Mouse (Mus musculus): ENCODE data around the gene Atp2a2. TPM values are rescaled to one million over a fixed set of nuclear protein-coding genes. Genes with fewer than 3 reads are reported as not detected.

Gene Atp2a2
- polyA plus RNA-seq (2012; rRNA removed) (96.7 and 99.0 TPM in 2 replicates), polyA plus RNA-seq (2014; fragmentation: Nextera tagmentation; extraction: Ambion mirVana) (36.5 and 39.7 TPM in 2 replicates)

- Histone ChIP-seq H3K27me3 (ENCODE audit: control insufficient read depth, insufficient read depth, low read length) (no peaks in the 10 kb centered on the region), H3K4me2 (replicated peaks; ENCODE audit: low read depth, low read length, severe bottlenecking) (peak within 1 kb of the TSS; percentile 79), H3K9ac (ENCODE audit: low read depth, low read length, severe bottlenecking) (peak within 1 kb of the TSS; percentile 99), H3K27ac (replicated peaks; ENCODE audit: low read depth, low read length) (peak within 1 kb of the TSS; percentile 98), H3K4me1 (ENCODE audit: control insufficient read depth, insufficient read depth, low read length) (peaks cover 25% of the 10 kb centered on the region), H3K4me3 (replicated peaks; ENCODE audit: low read length) (peak within 1 kb of the TSS; percentile 98), H3K36me3 (ENCODE audit: control insufficient read depth, insufficient read depth, low read length) (peaks cover 17% of the 10 kb centered on the region; the same call in 1 of the 2 replicates), H3K9me3 (ENCODE audit: control insufficient read depth, low read length) (no peaks in the 10 kb centered on the region)
- DNase-seq (ENCODE audit: low spot score) (peak; percentile 95), ATAC-seq (ENCODE audit: low FRiP score, low read depth) (peak; percentile 93)
- peak; percentile 89; the same call in 1 of the 2 replicates for TF ChIP-seq POLR2A (IDR thresholded peaks at IDR 0.05; ENCODE audit: borderline replicate concordance, extremely low read depth, insufficient read depth, insufficient read length)
- under 1% methylated on average over 66 of the region's 113 CpGs for WGBS
Measured at GRCm38 (mm10) chr5:122502077-122502941, at the start of gene Atp2a2. TSS of gene Atp2a2 (minus strand) at chr5:122502225.

- H3K9me3 ChIP-seq (ENCODE audit: control insufficient read depth, low read length): no peaks in the 10 kb centered on the region
- no peaks in the 10 kb centered on the region for H3K4me1 ChIP-seq (ENCODE audit: control insufficient read depth, insufficient read depth, low read length)
- ATAC-seq (ENCODE audit: low FRiP score, low read depth) (no peak), DNase-seq (ENCODE audit: low spot score) (no peak)
- no peaks in the 10 kb centered on the region for H3K27me3 ChIP-seq (ENCODE audit: control insufficient read depth, insufficient read depth, low read length)
- H3K27ac ChIP-seq (replicated peaks; ENCODE audit: low read depth, low read length): no peak overlapping the region
- H3K36me3 ChIP-seq (ENCODE audit: control insufficient read depth, insufficient read depth, low read length): no peaks in the 10 kb centered on the region
- no peak for TF ChIP-seq POLR2A (IDR thresholded peaks at IDR 0.05; ENCODE audit: borderline replicate concordance, extremely low read depth, insufficient read depth, insufficient read length)
- no peak overlapping the region for H3K9ac ChIP-seq (ENCODE audit: low read depth, low read length, severe bottlenecking)
- H3K4me3 ChIP-seq (replicated peaks; ENCODE audit: low read length): no peak overlapping the region
- 55% methylated on average over 8 of the region's 8 CpGs for WGBS
- no peak overlapping the region for H3K4me2 ChIP-seq (replicated peaks; ENCODE audit: low read depth, low read length, severe bottlenecking)
Measured at GRCm38 (mm10) chr5:122550460-122550859, 48.4 kb upstream of the Atp2a2 start.

- H3K27ac ChIP-seq (replicated peaks; ENCODE audit: low read depth, low read length): no peak overlapping the region
- no peak for TF ChIP-seq POLR2A (IDR thresholded peaks at IDR 0.05; ENCODE audit: borderline replicate concordance, extremely low read depth, insufficient read depth, insufficient read length)
- no peaks in the 10 kb centered on the region for H3K9me3 ChIP-seq (ENCODE audit: control insufficient read depth, low read length)
- 70% methylated on average over 6 of the region's 6 CpGs for WGBS
- no peaks in the 10 kb centered on the region for H3K36me3 ChIP-seq (ENCODE audit: control insufficient read depth, insufficient read depth, low read length)
- DNase-seq (ENCODE audit: low spot score) (no peak), ATAC-seq (ENCODE audit: low FRiP score, low read depth) (no peak)
- H3K4me1 ChIP-seq (ENCODE audit: control insufficient read depth, insufficient read depth, low read length): no peaks in the 10 kb centered on the region
- no peak overlapping the region for H3K9ac ChIP-seq (ENCODE audit: low read depth, low read length, severe bottlenecking)
- no peak overlapping the region for H3K4me3 ChIP-seq (replicated peaks; ENCODE audit: low read length)
- no peak overlapping the region for H3K4me2 ChIP-seq (replicated peaks; ENCODE audit: low read depth, low read length, severe bottlenecking)
- no peaks in the 10 kb centered on the region for H3K27me3 ChIP-seq (ENCODE audit: control insufficient read depth, insufficient read depth, low read length)
Measured at GRCm38 (mm10) chr5:122548671-122549070, 46.6 kb upstream of the Atp2a2 start.

- whole genome bisulfite sequencing: 30% methylated on average over 6 of the region's 6 CpGs
- H3K36me3 ChIP-seq (ENCODE audit: control insufficient read depth, insufficient read depth, low read length): no peaks in the 10 kb centered on the region
Measured at GRCm38 (mm10) chr5:122547810-122548209, 45.8 kb upstream of the Atp2a2 start.

GRCm38 (mm10) chr5:122547251-122547714, 45.3 kb upstream of the Atp2a2 start:
- Histone ChIP-seq H3K9me3 (ENCODE audit: control insufficient read depth, low read length) (no peaks in the 10 kb centered on the region), H3K4me1 (ENCODE audit: control insufficient read depth, insufficient read depth, low read length) (no peaks in the 10 kb centered on the region), H3K27ac (replicated peaks; ENCODE audit: low read depth, low read length) (no peak overlapping the region), H3K9ac (ENCODE audit: low read depth, low read length, severe bottlenecking) (no peak overlapping the region), H3K4me2 (replicated peaks; ENCODE audit: low read depth, low read length, severe bottlenecking) (no peak overlapping the region), H3K36me3 (ENCODE audit: control insufficient read depth, insufficient read depth, low read length) (no peaks in the 10 kb centered on the region), H3K4me3 (replicated peaks; ENCODE audit: low read length) (no peak overlapping the region), H3K27me3 (ENCODE audit: control insufficient read depth, insufficient read depth, low read length) (no peaks in the 10 kb centered on the region)
- DNase-seq (ENCODE audit: low spot score) (peak; percentile 39), ATAC-seq (ENCODE audit: low FRiP score, low read depth) (no peak)
- WGBS: 59% methylated on average over 7 of the region's 7 CpGs
- TF ChIP-seq POLR2A (IDR thresholded peaks at IDR 0.05; ENCODE audit: borderline replicate concordance, extremely low read depth, insufficient read depth, insufficient read length): no peak

More at GRCm38 (mm10) chr5:122547810-122548209, 45.8 kb upstream of the Atp2a2 start:
- Histone ChIP-seq H3K27ac (replicated peaks; ENCODE audit: low read depth, low read length) (no peak overlapping the region), H3K9me3 (ENCODE audit: control insufficient read depth, low read length) (no peaks in the 10 kb centered on the region), H3K9ac (ENCODE audit: low read depth, low read length, severe bottlenecking) (no peak overlapping the region), H3K4me2 (replicated peaks; ENCODE audit: low read depth, low read length, severe bottlenecking) (no peak overlapping the region), H3K4me1 (ENCODE audit: control insufficient read depth, insufficient read depth, low read length) (no peaks in the 10 kb centered on the region), H3K27me3 (ENCODE audit: control insufficient read depth, insufficient read depth, low read length) (no peaks in the 10 kb centered on the region), H3K4me3 (replicated peaks; ENCODE audit: low read length) (no peak overlapping the region)
- ATAC-seq (ENCODE audit: low FRiP score, low read depth) (no peak), DNase-seq (ENCODE audit: low spot score) (no peak)
- no peak for TF ChIP-seq POLR2A (IDR thresholded peaks at IDR 0.05; ENCODE audit: borderline replicate concordance, extremely low read depth, insufficient read depth, insufficient read length)

Data from limb, embryonic 14.5 days (tissue).